Mouse (Mus musculus) B cell, adult 2 months (primary cell): ENCODE data around the gene Nrxn3.

Experiments
- DNase-seq, 2 experiments: peaks; one replicate each; pipeline ENCODE4 v3.0.0; 2022

Nrxn3 gene

DNA sequence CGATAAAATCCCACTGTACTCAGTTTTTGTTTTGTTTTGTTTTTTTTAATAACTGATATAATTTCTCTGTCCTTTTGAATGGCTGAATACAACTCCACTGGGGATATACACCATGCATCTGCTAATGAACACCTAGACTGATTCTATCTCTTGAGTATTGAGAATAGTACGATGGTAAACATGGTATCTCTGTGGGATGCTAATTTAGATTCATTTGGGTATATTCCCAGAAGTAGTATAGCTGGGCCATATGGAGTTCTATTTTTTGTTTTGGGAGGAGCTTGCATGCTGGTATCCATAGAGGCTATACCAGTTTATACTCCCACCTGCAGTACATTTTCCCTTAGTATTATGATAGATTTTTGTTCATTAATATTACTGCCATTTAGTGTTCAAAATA lies 217.0 kb downstream of the Nrxn3 start:
- DNase-seq = no peak

- no peak for DNase-seq
Observed at GRCm38 (mm10) chr12:88944967-88945366, 222.3 kb downstream of the Nrxn3 start.

DNA sequence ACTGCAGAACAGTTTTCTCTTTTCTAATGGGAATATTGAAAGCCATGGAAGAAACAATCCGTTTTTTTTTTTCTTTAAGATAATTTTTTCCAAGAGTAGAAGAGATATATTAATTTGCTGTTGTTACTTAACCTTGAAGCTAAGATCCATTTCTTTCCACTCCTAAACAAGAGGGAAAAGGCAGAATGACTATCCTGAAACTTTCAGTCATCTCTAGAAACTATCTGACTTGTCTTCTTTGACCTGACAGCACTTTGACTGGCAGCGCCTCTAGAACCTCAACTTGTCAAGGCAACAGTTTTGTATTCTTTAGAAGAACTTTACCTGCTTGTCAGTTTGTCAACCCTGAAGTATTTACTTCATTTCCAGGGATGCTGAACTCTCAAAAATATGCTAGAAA lies 227.2 kb downstream of the Nrxn3 start:
- DNase-seq = no peak

GRCm38 (mm10) chr12:88952937-88953600 lies 230.4 kb downstream of the Nrxn3 start:
- DNase-seq = no peak

- DNase-seq = no peak
Observed at GRCm38 (mm10) chr12:88953801-88954200, 231.1 kb downstream of the Nrxn3 start.

DNA sequence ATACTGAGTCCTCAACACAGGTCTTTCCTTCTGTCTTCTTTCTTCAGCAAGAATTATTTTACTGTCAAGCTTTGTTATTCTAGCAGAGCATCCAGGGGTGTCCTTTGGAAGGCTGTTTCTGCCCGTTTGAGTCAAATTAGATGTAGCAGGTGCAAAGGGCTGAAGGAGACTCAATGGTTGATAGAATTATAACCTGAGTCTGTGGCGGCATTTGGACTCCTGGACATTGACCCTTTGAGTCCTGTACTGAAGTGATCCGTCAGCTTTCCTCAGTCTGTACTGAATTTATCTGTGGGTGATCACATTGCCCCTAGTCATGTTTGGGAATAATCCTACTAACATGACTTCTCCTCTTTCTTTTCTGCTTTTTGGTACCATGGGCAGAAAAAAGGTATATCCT lies 234.8 kb downstream of the Nrxn3 start:
- no peak for DNase-seq

- no peak for DNase-seq
Observed at GRCm38 (mm10) chr12:88960817-88961216, 238.1 kb downstream of the Nrxn3 start.

DNA sequence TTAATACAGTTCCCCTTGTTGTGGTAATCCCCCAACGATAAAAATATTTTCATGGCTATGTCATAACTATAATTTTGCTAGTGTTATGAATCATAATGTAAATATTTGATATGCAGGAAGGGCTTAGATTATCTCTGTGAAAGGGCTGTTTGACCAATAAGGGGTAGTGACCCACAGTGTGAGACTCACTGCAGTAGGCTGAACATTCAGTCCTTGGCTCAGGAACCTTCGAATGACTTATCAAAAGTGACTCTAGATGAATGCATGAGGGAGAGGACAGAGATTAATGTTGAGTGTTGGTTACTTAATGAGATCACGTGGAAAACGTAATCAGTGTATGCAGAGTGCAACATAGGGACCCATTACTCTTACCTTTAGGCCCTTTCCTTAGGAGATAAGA lies 243.7 kb downstream of the Nrxn3 start:
- DNase-seq = no peak

DNA sequence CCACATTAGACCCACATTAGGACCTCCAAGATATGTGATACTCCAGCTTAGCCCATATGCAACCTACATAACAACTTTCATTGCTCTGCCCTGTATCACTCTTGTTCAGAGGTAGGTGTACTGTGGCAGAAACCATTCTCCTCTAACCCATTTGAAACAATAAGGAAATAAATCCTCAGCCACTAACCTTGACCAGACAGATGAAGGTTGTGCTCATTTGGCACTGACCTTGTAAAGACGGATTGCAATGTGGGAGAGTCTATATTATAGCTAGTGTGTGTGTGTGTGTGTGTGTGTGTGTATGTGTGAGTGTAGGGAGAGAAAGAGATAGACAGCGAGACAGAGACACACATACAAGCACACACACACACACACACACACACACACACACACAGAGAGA lies 253.9 kb downstream of the Nrxn3 start:
- no peak for DNase-seq

DNA sequence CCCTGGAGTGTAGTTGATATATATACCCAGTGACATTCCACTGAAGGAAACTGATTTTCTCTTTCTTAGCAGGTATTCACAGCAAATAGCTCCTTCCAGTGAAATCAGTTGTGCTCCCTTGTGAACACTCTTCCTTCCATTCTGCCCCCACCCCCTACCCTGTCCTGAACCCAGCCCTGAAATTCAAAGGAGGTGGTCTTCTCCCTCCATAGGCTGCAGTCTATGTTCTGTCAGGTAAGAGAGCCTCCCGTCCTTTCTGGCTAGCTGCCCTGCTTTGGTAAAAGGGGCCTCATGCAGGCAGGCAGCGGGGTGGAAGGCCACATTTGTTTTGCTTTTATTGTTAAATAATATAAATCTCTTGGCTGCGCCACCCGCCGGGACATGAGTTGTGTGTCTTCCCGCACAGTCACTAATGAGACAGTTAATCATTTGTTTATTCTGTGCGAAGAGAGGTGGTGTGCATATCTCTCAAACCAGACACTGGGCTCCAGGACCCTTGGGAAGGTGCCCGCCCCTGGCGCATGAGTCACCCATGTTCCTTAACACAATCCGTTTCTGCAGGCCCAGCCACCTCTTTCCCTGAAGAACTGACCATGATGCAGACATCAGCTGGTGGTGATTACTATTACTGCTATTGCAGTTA lies 261.1 kb downstream of the Nrxn3 start:
- no peak for DNase-seq

DNA sequence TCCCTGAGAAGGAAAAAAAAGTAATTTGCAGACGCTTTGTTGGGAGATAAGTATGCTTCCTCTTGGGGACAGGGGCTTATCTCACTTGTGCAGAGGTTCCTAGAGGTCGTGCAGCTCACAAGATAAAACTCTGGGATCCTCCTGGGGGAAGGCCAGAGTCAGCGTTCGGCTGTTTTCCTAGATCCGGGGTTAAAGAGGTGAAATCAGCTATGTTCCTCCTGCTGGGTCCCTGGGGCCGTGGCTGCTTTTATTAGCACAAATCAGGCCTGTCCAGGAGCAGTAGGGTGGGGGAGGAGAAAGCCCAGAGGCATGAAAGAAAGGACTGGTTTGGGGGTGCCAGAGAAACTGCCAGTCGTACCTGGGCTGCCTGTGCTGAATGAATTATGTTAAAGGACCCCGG lies 261.7 kb downstream of the Nrxn3 start:
- no peak for DNase-seq

GRCm38 (mm10) chr12:88984804-88985203 lies 262.1 kb downstream of the Nrxn3 start:
- no peak for DNase-seq

DNA sequence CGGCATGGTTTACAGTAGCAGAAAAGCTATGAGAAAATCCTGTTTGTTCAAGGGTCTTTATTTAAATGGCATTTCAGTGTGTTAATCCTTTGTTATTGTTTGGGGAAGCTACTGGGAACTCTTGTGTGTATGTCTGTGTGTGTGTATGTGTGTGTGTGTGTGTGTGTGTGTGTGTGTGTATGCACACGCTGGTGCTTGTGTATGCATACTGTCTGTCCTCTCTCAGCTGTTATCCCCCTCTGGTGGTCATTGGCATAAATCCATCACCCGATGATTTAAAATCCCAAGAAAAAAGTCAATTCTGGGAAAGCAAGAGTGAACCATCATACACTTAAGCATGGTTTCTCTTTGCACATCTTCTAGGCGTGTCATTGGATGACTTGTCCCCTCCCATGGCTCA lies 264.4 kb downstream of the Nrxn3 start:
- no peak for DNase-seq

- no peak for DNase-seq
Observed at GRCm38 (mm10) chr12:88990753-88991152, 268.1 kb downstream of the Nrxn3 start.

DNA sequence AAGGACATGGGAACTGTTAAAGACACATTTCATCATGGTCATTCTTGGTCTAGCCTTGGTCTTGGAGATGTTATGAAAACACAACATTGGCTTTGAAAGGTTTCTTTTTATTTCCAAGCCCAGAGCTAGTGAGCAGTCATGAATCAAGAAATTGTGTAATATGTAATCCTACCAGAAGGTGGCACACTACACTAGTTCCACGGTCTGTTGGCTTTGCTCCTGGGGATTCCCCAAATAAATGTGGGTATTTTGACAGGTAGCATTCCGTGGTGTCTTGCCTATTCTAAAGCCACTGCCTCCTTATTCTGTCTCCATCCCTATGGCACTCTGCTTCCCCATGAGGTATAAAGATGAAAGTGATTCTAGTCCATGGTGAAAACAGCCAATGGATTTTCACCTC lies 269.5 kb downstream of the Nrxn3 start:
- no peak for DNase-seq

DNA sequence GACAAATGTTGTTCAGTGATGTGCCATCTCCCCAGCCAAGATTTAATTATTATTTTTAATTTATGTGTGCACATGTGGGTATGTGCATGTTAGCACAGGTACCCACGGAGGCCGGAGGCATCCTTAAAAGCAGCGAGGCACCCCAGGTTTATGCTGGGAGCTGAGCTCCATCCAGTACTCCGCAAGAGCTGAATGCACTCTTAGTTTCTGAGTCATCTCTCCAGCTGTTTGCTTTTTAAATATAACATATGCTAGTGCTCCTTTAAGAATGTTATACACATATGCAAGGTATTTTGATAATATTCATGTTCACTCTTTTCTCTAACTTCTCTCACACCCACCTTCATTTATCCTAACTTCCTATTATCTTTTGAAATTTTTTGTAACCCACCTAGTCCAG lies 271.1 kb downstream of the Nrxn3 start:
- DNase-seq = no peak

DNA sequence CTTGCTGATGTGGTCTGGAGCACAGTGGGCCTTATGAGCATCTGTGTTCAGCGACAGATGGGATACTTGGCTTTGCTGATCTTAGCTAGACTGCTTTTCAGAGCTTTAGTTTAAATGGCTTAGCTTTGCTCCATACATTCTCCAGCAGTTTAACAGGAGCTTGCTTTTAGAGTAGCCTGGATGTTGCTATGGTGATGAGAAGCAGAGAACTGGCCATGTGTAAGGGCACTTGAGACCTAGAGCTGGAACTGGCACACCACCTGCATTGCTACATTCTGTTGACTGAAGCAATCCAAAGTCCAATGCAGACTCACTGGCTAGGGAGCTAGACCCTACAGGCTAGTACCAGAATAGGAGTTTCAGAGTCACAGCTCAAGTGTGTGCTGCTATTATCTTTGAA lies 293.8 kb downstream of the Nrxn3 start:
- no peak for DNase-seq

GRCm38 (mm10) chr12:89025180-89025579 lies 302.5 kb downstream of the Nrxn3 start:
- no peak for DNase-seq

- DNase-seq = no peak
Observed at GRCm38 (mm10) chr12:89035984-89036618, 313.4 kb downstream of the Nrxn3 start.

DNA sequence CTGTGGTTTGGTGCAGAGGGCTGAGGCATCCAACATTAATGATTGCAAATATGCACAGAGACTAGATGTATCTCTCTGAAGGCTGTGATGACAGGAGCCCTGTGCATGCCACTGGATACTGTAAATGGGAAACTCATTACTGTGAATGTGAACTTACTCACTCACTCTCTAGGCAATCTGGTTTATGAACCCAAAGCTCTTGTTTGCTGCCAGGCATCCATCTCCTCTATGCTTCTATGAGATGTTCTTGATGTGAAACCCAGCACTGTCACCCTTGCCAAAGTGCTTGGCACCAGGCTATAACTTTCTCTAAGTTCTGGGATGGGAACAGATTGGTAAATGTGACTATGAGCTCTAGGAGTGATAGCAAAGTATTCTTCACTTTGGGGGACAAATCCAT lies 317.5 kb downstream of the Nrxn3 start:
- DNase-seq = no peak

DNA sequence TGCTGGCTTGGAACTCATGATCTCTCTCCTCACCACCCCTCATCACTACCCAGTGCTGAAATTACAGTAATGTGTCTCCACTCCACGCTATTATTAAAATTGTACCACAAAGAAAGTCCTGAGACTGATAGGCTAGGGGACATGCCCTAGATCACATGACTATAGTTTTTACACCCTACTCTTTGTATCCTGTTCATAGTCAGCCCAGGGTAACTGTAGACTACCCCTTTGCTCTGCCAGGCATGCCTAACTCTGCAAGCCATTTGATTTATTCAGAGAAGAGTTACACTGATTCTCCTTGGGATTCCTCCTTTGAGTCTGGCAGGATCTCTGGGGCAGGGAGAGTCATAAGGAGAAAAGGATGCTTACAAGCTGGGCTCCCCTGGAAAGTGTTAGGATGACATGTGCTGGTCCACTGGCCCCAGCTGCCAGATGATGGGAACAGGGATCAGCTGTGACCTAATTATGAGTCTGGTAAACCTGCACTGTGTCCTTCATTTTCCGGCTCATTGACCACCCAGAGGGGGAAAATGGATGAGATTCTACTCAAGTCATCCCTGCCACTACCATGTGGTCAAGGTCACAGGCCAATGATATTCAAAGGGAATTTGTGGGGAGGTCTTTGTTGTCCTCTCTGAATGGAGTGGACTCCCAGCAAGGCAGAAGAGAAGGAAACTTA lies 318.9 kb downstream of the Nrxn3 start:
- DNase-seq = no peak

- DNase-seq = no peak
Observed at GRCm38 (mm10) chr12:89049279-89049678, 326.6 kb downstream of the Nrxn3 start.

DNA sequence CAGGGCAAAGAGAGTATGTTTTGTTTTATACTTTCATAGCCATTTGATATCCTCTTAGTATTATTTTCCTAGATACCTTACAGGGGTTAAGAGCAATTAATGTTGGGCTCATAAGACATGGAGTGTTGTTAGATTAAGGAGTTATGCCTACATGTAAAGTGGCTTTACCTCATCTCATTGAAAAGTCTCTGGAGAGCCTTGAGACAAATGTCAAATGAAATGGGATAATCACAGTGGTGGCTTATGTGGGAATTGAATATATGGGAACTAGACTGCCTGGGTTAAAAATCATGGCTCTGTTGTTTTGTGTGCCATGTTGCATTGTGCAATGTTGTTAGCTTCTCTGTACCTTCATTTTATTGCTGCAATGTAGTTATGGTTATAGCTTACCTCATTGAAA lies 327.0 kb downstream of the Nrxn3 start:
- no peak for DNase-seq

DNA sequence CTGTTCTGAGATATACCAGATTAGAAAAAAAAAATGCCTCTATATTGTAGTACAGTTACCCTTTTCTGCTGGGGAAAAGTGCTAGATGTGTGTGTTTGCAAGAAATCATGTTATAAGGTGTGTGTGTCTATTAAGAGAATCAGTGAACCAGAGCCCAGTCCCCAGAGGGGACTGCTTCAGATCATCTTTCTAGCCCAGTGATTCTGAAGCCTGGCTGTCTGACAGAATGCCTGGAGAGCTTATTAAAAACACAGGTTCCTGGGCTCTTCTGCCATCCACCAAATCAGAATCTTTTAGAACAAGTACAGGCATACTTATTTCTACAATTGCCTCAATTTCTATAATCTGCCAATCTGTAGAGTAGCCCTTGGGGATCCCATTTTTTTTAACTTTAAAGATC lies 349.8 kb downstream of the Nrxn3 start:
- DNase-seq = no peak
